Mouse (Mus musculus): ENCODE data around the gene Spata18. TPM values are rescaled to one million over a fixed set of nuclear protein-coding genes. Genes with fewer than 3 reads are reported as not detected.

Spata18 gene
- polyA plus RNA-seq, 1 experiment from 2014 or later, result 0.22 TPM

GRCm38 (mm10) chr5:73631001-73631558 lies 20.1 kb upstream of the Spata18 start:
- no peak for ATAC-seq (ENCODE audit: low read depth)
- Histone ChIP-seq H3K27me3 (no peaks in the 10 kb centered on the region), H3K9me3 (0 out of 2 replicates have a peak, but pooled peaks cover 5% of the 10 kb centered on the region), H3K4me1 (replicated peaks) (peaks cover 7% of the 10 kb centered on the region), H3K4me2 (no peak overlapping the region), H3K4me3 (no peak overlapping the region), H3K27ac (replicated peaks) (no peak overlapping the region), H3K9ac (no peak overlapping the region), H3K36me3 (peaks cover 22% of the 10 kb centered on the region)
- 39% methylated on average over 10 of the region's 10 CpGs for WGBS

- Histone ChIP-seq H3K4me1 (replicated peaks) (peaks cover 7% of the 10 kb centered on the region), H3K36me3 (peaks cover 27% of the 10 kb centered on the region), H3K9me3 (0 out of 2 replicates have a peak, but pooled peaks cover 5% of the 10 kb centered on the region), H3K4me2 (no peak within 1 kb of the TSS), H3K27me3 (no peaks in the 10 kb centered on the region), H3K9ac (no peak within 1 kb of the TSS), H3K4me3 (no peak within 1 kb of the TSS), H3K27ac (replicated peaks) (no peak within 1 kb of the TSS)
- 79% methylated on average over 8 of the region's 8 CpGs for WGBS
- no peak for ATAC-seq (ENCODE audit: low read depth)
Observed at GRCm38 (mm10) chr5:73632291-73632690, 18.9 kb upstream of the Spata18 start, which contains the start of gene Lrrc66. Gene Lrrc66 (minus strand): TSS chr5:73632526.

- WGBS, result 58% methylated on average over 8 of the region's 8 CpGs
- ATAC-seq (ENCODE audit: low read depth), result no peak
- H3K36me3 ChIP-seq, result peaks cover 27% of the 10 kb centered on the region
Observed at GRCm38 (mm10) chr5:73633141-73633540, 18.0 kb upstream of the Spata18 start.

GRCm38 (mm10) chr5:73637337-73638107 lies 13.7 kb upstream of the Spata18 start:
- WGBS, result 41% methylated on average over 8 of the region's 8 CpGs
- Histone ChIP-seq H3K9ac (no peak overlapping the region), H3K36me3 (peaks cover 50% of the 10 kb centered on the region), H3K4me1 (replicated peaks) (no peaks in the 10 kb centered on the region), H3K9me3 (0 out of 2 replicates have a peak, but pooled peaks cover 5% of the 10 kb centered on the region), H3K27me3 (no peaks in the 10 kb centered on the region), H3K27ac (replicated peaks) (no peak overlapping the region), H3K4me3 (no peak overlapping the region), H3K4me2 (no peak overlapping the region)
- ATAC-seq (ENCODE audit: low read depth), result peak; percentile 66

More at GRCm38 (mm10) chr5:73633141-73633540, 18.0 kb upstream of the Spata18 start:
- H3K27me3 ChIP-seq, result no peaks in the 10 kb centered on the region
- 0 out of 2 replicates have a peak, but pooled peaks cover 5% of the 10 kb centered on the region for H3K9me3 ChIP-seq
- no peak overlapping the region for H3K27ac ChIP-seq (replicated peaks)
- H3K4me3 ChIP-seq, result no peak overlapping the region
- no peak overlapping the region for H3K9ac ChIP-seq
- H3K4me1 ChIP-seq (replicated peaks), result peaks cover 7% of the 10 kb centered on the region
- H3K4me2 ChIP-seq, result no peak overlapping the region

GRCm38 (mm10) chr5:73641058-73641457 lies 10.1 kb upstream of the Spata18 start:
- Histone ChIP-seq H3K4me1 (replicated peaks) (peaks cover under 1% of the 10 kb centered on the region; the same call in 1 of the 2 replicates), H3K27ac (replicated peaks) (no peak overlapping the region), H3K36me3 (peaks cover 31% of the 10 kb centered on the region), H3K4me2 (no peak overlapping the region), H3K4me3 (no peak overlapping the region), H3K9me3 (no peaks in the 10 kb centered on the region), H3K9ac (no peak overlapping the region), H3K27me3 (no peaks in the 10 kb centered on the region)
- 92% methylated on average over 3 of the region's 3 CpGs for WGBS
- no peak for ATAC-seq (ENCODE audit: low read depth)

- Histone ChIP-seq H3K27ac (replicated peaks) (no peak overlapping the region), H3K4me2 (no peak overlapping the region), H3K4me1 (replicated peaks) (peaks cover 11% of the 10 kb centered on the region), H3K9me3 (no peaks in the 10 kb centered on the region), H3K4me3 (no peak overlapping the region), H3K27me3 (peaks cover 5% of the 10 kb centered on the region; the same call in 1 of the 2 replicates), H3K36me3 (peaks cover 26% of the 10 kb centered on the region), H3K9ac (no peak overlapping the region)
- no peak for ATAC-seq (ENCODE audit: low read depth)
- 84% methylated on average over 4 of the region's 4 CpGs for WGBS
Observed at GRCm38 (mm10) chr5:73642091-73642490, 9.1 kb upstream of the Spata18 start.

- Histone ChIP-seq H3K4me2 (peak within 1 kb of the TSS; percentile 85), H3K4me3 (peak within 1 kb of the TSS; percentile 86), H3K27me3 (peaks cover 52% of the 10 kb centered on the region), H3K36me3 (peaks cover 4% of the 10 kb centered on the region), H3K9ac (peak within 1 kb of the TSS; percentile 92), H3K27ac (replicated peaks) (peak within 1 kb of the TSS; percentile 72), H3K9me3 (no peaks in the 10 kb centered on the region), H3K4me1 (replicated peaks) (peaks cover 31% of the 10 kb centered on the region)
- peak; percentile 80 for ATAC-seq (ENCODE audit: low read depth)
- WGBS, result under 1% methylated on average over 46 of the region's 62 CpGs
Observed at GRCm38 (mm10) chr5:73647261-73647900, 3.8 kb upstream of the Spata18 start, which contains the start of gene Sgcb. Gene Sgcb (minus strand): TSS chr5:73647790.

- H3K9ac ChIP-seq, result no peak overlapping the region
- peak overlapping the region; percentile 75 for H3K4me2 ChIP-seq
- H3K27ac ChIP-seq (replicated peaks), result no peak overlapping the region
- WGBS, result 1% methylated on average over 15 of the region's 15 CpGs
- peaks cover 70% of the 10 kb centered on the region for H3K27me3 ChIP-seq
- H3K4me1 ChIP-seq (replicated peaks), result peaks cover 31% of the 10 kb centered on the region
- H3K36me3 ChIP-seq, result no peaks in the 10 kb centered on the region
- peak overlapping the region; percentile 40 for H3K4me3 ChIP-seq
- no peaks in the 10 kb centered on the region for H3K9me3 ChIP-seq
- ATAC-seq (ENCODE audit: low read depth), result no peak
Observed at GRCm38 (mm10) chr5:73650365-73650964, 714 bp upstream of the Spata18 start.

- Histone ChIP-seq H3K36me3 (no peaks in the 10 kb centered on the region), H3K9ac (no peak overlapping the region), H3K4me2 (peak overlapping the region; percentile 75), H3K4me1 (replicated peaks) (peaks cover 23% of the 10 kb centered on the region), H3K27ac (replicated peaks) (no peak overlapping the region), H3K4me3 (peak overlapping the region; percentile 40), H3K27me3 (peaks cover 65% of the 10 kb centered on the region), H3K9me3 (no peaks in the 10 kb centered on the region)
- WGBS, result 1% methylated on average over 4 of the region's 4 CpGs
- ATAC-seq (ENCODE audit: low read depth), result no peak
Observed at GRCm38 (mm10) chr5:73651855-73652201, 649 bp downstream of the Spata18 start.

GRCm38 (mm10) chr5:73666695-73667094 lies 15.5 kb downstream of the Spata18 start:
- no peaks in the 10 kb centered on the region for H3K36me3 ChIP-seq
- H3K27ac ChIP-seq (replicated peaks), result no peak overlapping the region
- no peaks in the 10 kb centered on the region for H3K9me3 ChIP-seq
- no peak overlapping the region for H3K9ac ChIP-seq
- no peak overlapping the region for H3K4me3 ChIP-seq
- H3K4me1 ChIP-seq (replicated peaks), result peaks cover 4% of the 10 kb centered on the region
- WGBS, result 91% methylated on average over 2 of the region's 2 CpGs
- no peak for ATAC-seq (ENCODE audit: low read depth)
- H3K4me2 ChIP-seq, result no peak overlapping the region
- no peaks in the 10 kb centered on the region for H3K27me3 ChIP-seq

- ATAC-seq (ENCODE audit: low read depth), result no peak
- H3K27ac ChIP-seq (replicated peaks), result no peak overlapping the region
- WGBS, result 83% methylated on average over 2 of the region's 2 CpGs
- peaks cover 4% of the 10 kb centered on the region for H3K4me1 ChIP-seq (replicated peaks)
- no peak overlapping the region for H3K9ac ChIP-seq
- no peaks in the 10 kb centered on the region for H3K27me3 ChIP-seq
- no peak overlapping the region for H3K4me3 ChIP-seq
- no peaks in the 10 kb centered on the region for H3K9me3 ChIP-seq
- H3K4me2 ChIP-seq, result no peak overlapping the region
- no peaks in the 10 kb centered on the region for H3K36me3 ChIP-seq
Observed at GRCm38 (mm10) chr5:73667877-73668276, 16.7 kb downstream of the Spata18 start.

- H3K27me3 ChIP-seq, result no peaks in the 10 kb centered on the region
- H3K36me3 ChIP-seq, result no peaks in the 10 kb centered on the region
- no peak for ATAC-seq (ENCODE audit: low read depth)
- H3K27ac ChIP-seq (replicated peaks), result no peak overlapping the region
- H3K9me3 ChIP-seq, result no peaks in the 10 kb centered on the region
- 52% methylated on average over 26 of the region's 26 CpGs for WGBS
- H3K4me3 ChIP-seq, result peak overlapping the region; percentile 16; the same call in 1 of the 2 replicates
- H3K4me1 ChIP-seq (replicated peaks), result peaks cover 4% of the 10 kb centered on the region
- 0 out of 2 replicates have a peak overlapping the region, but pooled peaks have one; percentile 34 for H3K9ac ChIP-seq
- peak overlapping the region; percentile 45 for H3K4me2 ChIP-seq
Observed at GRCm38 (mm10) chr5:73669386-73669785, 18.2 kb downstream of the Spata18 start.
